Mouse (Mus musculus): ENCODE measurements around the gene Vav3. TPM values are rescaled to one million over a fixed set of nuclear protein-coding genes. Genes with fewer than 3 reads are reported as not detected.

Vav3 gene
- polyA plus RNA-seq, 1 experiment from 2014 or later: 7.0 TPM

DNA sequence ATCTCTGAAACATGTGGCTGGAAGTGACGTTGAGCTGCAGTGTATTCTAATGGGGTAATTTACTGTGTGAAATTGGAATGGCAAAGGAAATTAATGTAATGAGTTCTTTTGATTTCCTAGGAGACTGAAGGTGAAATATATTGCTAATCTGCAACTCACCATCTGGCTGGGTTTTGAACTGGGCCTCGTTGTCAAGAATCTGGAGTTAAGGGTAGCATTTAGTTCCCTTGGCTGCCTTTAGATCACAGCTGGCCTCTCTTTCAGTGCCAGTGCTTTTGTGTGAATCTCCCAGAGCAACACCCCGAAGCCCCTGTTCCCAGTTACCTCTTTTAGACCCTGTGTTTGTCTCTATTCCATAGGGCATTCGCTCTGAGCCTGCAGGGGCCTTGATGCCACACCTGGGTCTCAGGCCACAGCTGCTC lies 148.3 kb downstream of the Vav3 start:
- no peak for ATAC-seq
- H3K4me1 ChIP-seq: no peaks in the 10 kb centered on the region
- no peaks in the 10 kb centered on the region for H3K9me3 ChIP-seq (replicated peaks)
- no peak overlapping the region for H3K4me3 ChIP-seq
- 61% methylated on average over 4 of the region's 4 CpGs for WGBS (ENCODE audit: insufficient replicate concordance)
- H3K27ac ChIP-seq: no peak overlapping the region
- H3K36me3 ChIP-seq: no peaks in the 10 kb centered on the region
- no peak overlapping the region for H3K9ac ChIP-seq
- no peak overlapping the region for H3K4me2 ChIP-seq
- H3K27me3 ChIP-seq (replicated peaks): no peaks in the 10 kb centered on the region

DNA sequence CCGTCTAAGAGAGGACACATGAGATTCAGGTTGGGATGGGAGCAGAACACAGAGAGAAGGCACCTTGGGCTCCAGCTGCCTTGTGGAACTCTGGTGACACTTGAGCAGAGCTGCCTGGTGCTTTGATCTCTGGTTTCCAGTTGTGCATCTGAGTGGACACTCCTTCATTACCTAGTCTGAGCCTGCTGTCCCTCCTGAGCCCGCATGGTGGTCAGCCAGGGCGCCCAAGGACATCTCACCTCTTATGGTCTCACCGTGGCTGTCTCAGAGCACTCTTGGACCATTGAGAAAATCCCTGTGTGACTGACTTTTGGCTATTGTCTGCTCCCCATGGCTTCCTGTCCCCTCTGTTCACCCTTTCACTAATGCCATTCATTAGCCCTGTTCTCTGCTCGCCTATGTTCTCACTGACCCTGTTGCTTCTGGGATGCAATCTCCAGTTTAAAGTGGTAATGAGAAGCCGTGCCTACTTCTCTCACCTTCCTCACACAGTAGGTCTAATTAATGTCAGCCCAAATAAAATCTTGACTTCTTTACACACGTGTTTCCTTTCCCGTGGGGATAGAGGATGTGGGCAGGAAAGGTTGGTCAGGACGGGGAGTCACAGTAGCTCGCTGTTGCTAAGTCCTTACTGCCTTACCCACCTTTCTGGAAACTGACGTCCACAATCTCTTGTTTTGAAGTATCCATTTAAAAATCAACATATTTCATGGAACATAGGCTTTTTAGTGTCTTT lies 150.3 kb downstream of the Vav3 start:
- WGBS (ENCODE audit: insufficient replicate concordance): 46% methylated on average over 11 of the region's 11 CpGs
- Histone ChIP-seq H3K9me3 (replicated peaks) (no peaks in the 10 kb centered on the region), H3K4me3 (no peak overlapping the region), H3K4me1 (no peaks in the 10 kb centered on the region), H3K36me3 (no peaks in the 10 kb centered on the region), H3K27ac (no peak overlapping the region), H3K4me2 (no peak overlapping the region), H3K9ac (no peak overlapping the region), H3K27me3 (replicated peaks) (no peaks in the 10 kb centered on the region)
- no peak for ATAC-seq

DNA sequence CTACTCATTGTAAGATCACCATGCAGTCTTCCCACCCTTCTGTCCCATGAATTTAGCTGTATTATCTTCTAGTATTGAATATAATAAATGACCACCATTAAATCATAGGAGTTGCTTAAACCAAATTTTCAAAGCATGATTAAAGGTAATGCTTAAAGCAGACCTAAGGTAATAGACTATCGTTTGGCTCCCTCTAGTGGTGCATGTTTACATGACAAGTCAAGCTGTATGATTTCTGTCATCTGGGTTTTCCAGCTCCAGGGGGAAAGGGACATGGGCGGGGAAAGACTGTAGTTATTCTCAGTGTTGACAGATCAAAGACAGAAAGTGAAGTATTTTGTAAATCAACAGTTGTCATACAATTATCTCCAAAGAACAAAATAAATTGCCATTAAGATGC lies 151.1 kb downstream of the Vav3 start:
- WGBS (ENCODE audit: insufficient replicate concordance): 7% methylated on average over 2 of the region's 2 CpGs
- Histone ChIP-seq H3K9ac (no peak overlapping the region), H3K36me3 (no peaks in the 10 kb centered on the region), H3K4me3 (no peak overlapping the region), H3K9me3 (replicated peaks) (no peaks in the 10 kb centered on the region), H3K27me3 (replicated peaks) (no peaks in the 10 kb centered on the region), H3K27ac (no peak overlapping the region), H3K4me2 (no peak overlapping the region), H3K4me1 (no peaks in the 10 kb centered on the region)
- ATAC-seq: no peak

DNA sequence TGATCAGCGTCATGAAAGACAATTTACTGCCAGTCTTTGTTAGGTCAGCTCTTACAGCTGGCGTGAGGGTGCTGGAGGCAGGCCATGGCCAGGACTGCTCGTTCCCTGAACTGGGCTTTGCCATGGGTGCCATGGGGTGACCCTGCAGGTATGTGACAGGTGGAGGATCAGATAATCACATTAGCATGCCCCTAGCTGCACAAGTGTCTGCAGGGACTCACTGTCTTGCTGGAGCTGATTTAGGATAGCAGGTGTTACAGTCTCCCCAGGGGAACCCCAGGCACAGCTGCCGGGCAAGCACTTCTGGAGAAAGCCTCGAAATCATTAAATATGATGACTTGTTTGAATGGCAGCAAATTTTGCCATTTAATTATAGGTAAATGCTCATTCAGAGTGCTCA lies 156.0 kb downstream of the Vav3 start:
- Histone ChIP-seq H3K4me2 (no peak overlapping the region), H3K9me3 (replicated peaks) (no peaks in the 10 kb centered on the region), H3K4me1 (no peaks in the 10 kb centered on the region), H3K36me3 (no peaks in the 10 kb centered on the region), H3K4me3 (no peak overlapping the region), H3K27me3 (replicated peaks) (no peaks in the 10 kb centered on the region), H3K27ac (no peak overlapping the region), H3K9ac (no peak overlapping the region)
- no peak for ATAC-seq
- WGBS (ENCODE audit: insufficient replicate concordance): 70% methylated on average over 5 of the region's 5 CpGs

DNA sequence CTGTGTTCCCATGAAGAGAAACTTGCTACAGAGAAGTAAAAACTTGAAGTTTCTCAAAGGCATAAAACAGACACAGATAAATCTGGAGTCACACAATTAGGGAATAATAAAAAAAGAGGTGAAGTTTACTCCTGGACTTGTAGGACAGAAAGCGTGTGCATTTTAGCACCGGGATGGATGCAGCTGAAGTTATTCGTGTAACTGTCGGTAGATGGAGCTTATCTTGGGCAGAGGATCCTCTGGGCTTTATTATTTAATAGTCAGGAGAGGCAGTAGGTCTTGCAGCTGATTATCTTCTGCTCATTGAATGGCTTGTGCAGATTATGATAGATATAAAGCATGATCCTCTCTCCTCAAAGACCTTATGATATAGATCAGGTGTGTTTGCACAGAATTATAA lies 156.6 kb downstream of the Vav3 start:
- H3K27me3 ChIP-seq (replicated peaks): no peaks in the 10 kb centered on the region
- no peak for ATAC-seq
- no peaks in the 10 kb centered on the region for H3K4me1 ChIP-seq
- WGBS (ENCODE audit: insufficient replicate concordance): 68% methylated on average over 4 of the region's 4 CpGs
- H3K4me3 ChIP-seq: no peak overlapping the region
- H3K9me3 ChIP-seq (replicated peaks): no peaks in the 10 kb centered on the region
- no peak overlapping the region for H3K4me2 ChIP-seq
- no peak overlapping the region for H3K9ac ChIP-seq
- H3K36me3 ChIP-seq: no peaks in the 10 kb centered on the region
- no peak overlapping the region for H3K27ac ChIP-seq

DNA sequence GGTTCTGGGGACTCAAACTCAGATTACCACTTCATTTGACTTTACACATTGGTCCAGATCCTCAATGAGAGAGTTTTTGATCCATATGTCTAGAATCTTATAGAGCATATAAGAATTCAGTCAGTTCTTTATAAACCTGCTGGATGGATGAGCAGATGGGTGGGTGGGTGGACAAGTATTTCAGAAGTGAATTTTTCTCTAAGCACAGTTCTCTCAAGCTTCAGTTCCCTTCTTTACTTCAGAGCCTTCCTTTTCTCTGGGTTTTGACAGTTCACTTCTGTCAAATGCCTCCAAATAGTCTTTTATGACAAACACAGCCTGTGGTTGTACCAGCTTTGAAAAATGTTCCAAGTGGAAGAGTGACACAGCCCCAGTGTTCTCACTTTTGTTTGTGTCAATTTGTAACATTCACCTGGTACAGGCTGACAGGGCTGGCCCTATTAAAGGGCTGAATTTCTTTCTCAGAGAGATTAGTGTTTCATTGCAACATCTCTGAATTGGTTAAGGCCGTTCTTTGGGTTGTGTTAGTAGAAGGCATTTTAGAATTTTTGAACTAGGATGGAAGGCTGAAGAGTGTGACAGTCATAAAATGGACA lies 159.5 kb downstream of the Vav3 start:
- no peak overlapping the region for H3K27ac ChIP-seq
- H3K36me3 ChIP-seq: no peaks in the 10 kb centered on the region
- 56% methylated on average over 1 of the region's 1 CpGs for WGBS (ENCODE audit: insufficient replicate concordance)
- no peak overlapping the region for H3K4me2 ChIP-seq
- H3K9me3 ChIP-seq (replicated peaks): no peaks in the 10 kb centered on the region
- H3K4me3 ChIP-seq: no peak overlapping the region
- H3K4me1 ChIP-seq: no peaks in the 10 kb centered on the region
- ATAC-seq: no peak
- H3K9ac ChIP-seq: no peak overlapping the region
- H3K27me3 ChIP-seq (replicated peaks): no peaks in the 10 kb centered on the region

DNA sequence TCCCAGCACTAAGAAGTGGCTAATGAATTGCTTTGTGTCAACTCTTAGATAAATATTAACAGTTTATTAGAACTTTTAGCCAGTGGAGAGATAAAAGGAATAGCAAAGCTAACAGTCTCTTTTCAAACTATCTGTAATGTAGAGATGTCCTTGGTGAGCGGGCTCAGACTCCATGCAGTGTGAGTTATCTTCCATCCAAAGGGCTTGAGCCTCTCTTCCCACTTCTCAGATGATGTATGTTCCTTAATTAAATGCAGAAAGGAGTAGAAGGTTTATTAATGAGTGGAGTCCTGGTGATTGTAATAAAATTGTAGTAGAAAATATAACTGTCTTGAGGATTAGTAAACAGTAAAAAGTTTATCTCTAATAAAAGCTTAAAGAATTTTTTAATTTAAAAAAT lies 169.3 kb downstream of the Vav3 start:
- ATAC-seq: no peak
- Histone ChIP-seq H3K4me3 (no peak overlapping the region), H3K4me1 (no peaks in the 10 kb centered on the region), H3K27me3 (replicated peaks) (no peaks in the 10 kb centered on the region), H3K9ac (no peak overlapping the region), H3K27ac (no peak overlapping the region), H3K4me2 (no peak overlapping the region), H3K9me3 (replicated peaks) (no peaks in the 10 kb centered on the region), H3K36me3 (no peaks in the 10 kb centered on the region; the same call in 1 of the 2 replicates)
- WGBS (ENCODE audit: insufficient replicate concordance): 69% methylated on average over 1 of the region's 1 CpGs

DNA sequence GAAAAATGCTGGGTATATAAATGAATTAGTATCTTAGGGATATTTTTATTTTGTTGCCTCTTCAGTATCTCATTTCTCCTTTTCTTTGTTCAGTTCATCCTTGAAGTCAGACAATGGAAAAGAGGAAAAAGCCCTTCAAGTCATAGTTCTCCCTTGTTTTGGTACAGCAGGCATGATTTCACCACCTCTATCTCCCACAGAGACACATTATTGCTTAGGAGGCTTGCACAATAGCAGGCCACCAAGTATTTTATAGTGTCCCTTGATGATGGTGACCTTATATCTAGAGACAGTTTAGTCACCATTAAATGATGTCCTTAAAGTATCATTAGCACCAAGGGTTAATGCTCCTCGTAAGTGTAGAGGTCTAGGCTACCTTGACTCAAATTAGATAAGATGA lies 171.4 kb downstream of the Vav3 start:
- Histone ChIP-seq H3K4me1 (no peaks in the 10 kb centered on the region), H3K4me2 (no peak overlapping the region), H3K27me3 (replicated peaks) (no peaks in the 10 kb centered on the region), H3K9me3 (replicated peaks) (no peaks in the 10 kb centered on the region), H3K4me3 (no peak overlapping the region), H3K27ac (no peak overlapping the region), H3K36me3 (no peaks in the 10 kb centered on the region; the same call in 1 of the 2 replicates), H3K9ac (no peak overlapping the region)
- ATAC-seq: no peak
- 73% methylated on average over 1 of the region's 1 CpGs for WGBS (ENCODE audit: insufficient replicate concordance)

DNA sequence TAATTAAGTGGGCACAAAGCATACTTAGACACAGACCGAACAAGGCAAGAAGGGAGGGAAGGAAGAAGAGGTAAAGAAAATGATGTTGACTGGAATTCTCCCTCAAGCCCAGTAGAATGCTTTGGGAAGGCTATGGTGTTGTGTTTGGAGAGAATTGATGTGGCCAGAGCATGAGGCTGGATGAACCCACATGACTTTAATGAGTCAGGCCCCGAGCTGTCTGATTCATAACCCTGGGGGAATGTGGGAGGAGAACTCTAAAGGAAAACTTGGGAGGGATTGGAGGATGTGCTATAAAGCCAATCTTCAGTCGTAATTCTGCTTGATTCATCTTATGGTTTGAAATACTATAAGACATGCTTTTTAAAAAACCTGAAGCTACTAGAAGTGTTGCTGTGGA lies 175.0 kb downstream of the Vav3 start:
- WGBS (ENCODE audit: insufficient replicate concordance): 75% methylated on average over 3 of the region's 3 CpGs
- Histone ChIP-seq H3K27ac (no peak overlapping the region), H3K36me3 (no peaks in the 10 kb centered on the region; the same call in 1 of the 2 replicates), H3K9ac (no peak overlapping the region), H3K4me3 (no peak overlapping the region), H3K9me3 (replicated peaks) (no peaks in the 10 kb centered on the region), H3K27me3 (replicated peaks) (no peaks in the 10 kb centered on the region), H3K4me2 (no peak overlapping the region), H3K4me1 (no peaks in the 10 kb centered on the region)
- no peak for ATAC-seq

DNA sequence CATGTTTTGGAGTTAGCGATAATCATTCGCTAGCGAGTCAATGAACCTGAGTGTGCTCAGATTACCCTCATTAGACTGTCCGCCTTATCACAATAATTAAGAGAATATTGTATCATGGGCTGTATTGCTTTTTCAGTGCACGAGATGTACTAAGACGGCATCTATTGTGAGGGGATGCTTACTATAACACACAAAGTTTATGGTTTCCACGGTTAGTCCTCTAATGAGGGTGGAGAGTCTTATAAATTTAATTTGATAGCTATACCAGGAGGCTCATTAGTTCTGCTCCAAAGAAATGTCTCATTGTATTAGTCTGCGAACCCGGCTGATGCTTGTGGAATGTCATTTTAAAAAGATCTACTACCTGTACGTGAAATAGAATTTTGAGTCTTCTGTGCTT lies 175.9 kb downstream of the Vav3 start:
- no peak overlapping the region for H3K9ac ChIP-seq
- no peaks in the 10 kb centered on the region for H3K9me3 ChIP-seq (replicated peaks)
- no peak overlapping the region for H3K4me2 ChIP-seq
- no peak overlapping the region for H3K27ac ChIP-seq
- WGBS (ENCODE audit: insufficient replicate concordance): 83% methylated on average over 10 of the region's 10 CpGs
- H3K36me3 ChIP-seq: no peaks in the 10 kb centered on the region
- H3K4me1 ChIP-seq: no peaks in the 10 kb centered on the region
- H3K4me3 ChIP-seq: no peak overlapping the region
- H3K27me3 ChIP-seq (replicated peaks): no peaks in the 10 kb centered on the region
- ATAC-seq: no peak

DNA sequence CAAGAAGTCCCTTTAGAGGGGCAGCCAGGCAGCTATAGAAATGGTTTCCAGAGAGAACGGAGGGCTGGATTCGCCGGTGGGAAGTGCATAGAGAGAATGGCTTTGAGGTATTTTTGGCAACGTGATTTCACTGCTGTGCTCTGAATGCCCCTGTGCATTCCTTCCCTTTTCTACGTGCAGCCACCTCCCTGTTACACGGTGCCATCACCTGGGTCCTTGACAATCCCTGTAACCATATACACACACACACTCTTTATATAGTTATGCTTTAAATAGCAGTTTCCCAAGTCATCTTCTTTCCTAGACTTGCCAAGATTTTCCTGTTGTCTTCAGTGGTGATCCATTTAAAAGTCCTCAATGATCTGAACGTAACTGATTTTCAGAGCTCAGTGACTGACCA lies 181.7 kb downstream of the Vav3 start:
- Histone ChIP-seq H3K9ac (no peak overlapping the region), H3K27me3 (replicated peaks) (no peaks in the 10 kb centered on the region), H3K27ac (no peak overlapping the region), H3K4me1 (no peaks in the 10 kb centered on the region), H3K4me3 (no peak overlapping the region), H3K9me3 (replicated peaks) (no peaks in the 10 kb centered on the region), H3K36me3 (no peaks in the 10 kb centered on the region), H3K4me2 (no peak overlapping the region)
- no peak for ATAC-seq
- WGBS (ENCODE audit: insufficient replicate concordance): 75% methylated on average over 7 of the region's 7 CpGs

DNA sequence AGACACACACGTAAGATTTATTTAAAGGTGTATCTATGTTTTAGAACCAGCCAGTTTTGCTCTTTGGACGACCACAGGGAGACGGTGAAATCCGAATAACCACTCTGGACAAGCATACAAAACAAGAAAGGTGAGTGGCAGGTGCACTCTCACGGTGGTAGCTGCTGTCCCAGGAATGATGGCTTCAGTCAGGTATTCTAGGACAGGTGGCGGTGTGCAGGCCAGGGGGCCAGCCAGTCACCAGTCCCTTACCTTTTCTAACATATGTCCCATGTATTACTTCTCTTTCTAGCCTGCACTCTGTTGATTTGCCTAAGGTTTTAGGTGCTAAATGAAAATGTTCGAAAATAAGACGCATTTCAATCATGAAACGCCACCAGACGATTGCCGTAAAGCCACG lies 185.4 kb downstream of the Vav3 start:
- H3K9me3 ChIP-seq (replicated peaks): no peaks in the 10 kb centered on the region
- no peak overlapping the region for H3K4me2 ChIP-seq
- no peaks in the 10 kb centered on the region for H3K4me1 ChIP-seq
- H3K27ac ChIP-seq: no peak overlapping the region
- no peak for ATAC-seq
- no peaks in the 10 kb centered on the region for H3K36me3 ChIP-seq
- H3K4me3 ChIP-seq: no peak overlapping the region
- no peaks in the 10 kb centered on the region for H3K27me3 ChIP-seq (replicated peaks)
- WGBS (ENCODE audit: insufficient replicate concordance): 83% methylated on average over 12 of the region's 12 CpGs
- no peak overlapping the region for H3K9ac ChIP-seq

DNA sequence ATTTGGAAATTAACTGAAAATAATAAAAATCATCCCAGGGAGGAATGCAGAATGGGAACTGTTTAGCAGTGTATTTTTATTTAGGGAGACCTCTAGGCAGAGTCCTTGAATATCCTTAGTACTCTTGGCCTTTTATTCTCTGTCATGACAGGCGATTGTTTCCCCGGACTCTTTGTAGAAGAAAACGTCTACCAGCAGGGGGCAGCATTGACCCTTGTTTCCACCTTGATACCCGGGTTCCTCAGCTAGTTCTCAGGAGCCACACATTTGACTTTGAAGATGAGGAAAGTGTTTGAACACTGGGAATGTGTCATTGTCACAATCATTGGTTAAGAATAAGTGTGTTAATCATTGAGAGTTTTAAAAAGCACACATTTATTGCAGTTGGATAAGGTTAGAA lies 185.8 kb downstream of the Vav3 start:
- Histone ChIP-seq H3K27ac (no peak overlapping the region), H3K4me2 (no peak overlapping the region), H3K9ac (no peak overlapping the region), H3K9me3 (replicated peaks) (no peaks in the 10 kb centered on the region), H3K27me3 (replicated peaks) (no peaks in the 10 kb centered on the region), H3K4me3 (no peak overlapping the region), H3K4me1 (no peaks in the 10 kb centered on the region), H3K36me3 (no peaks in the 10 kb centered on the region)
- WGBS (ENCODE audit: insufficient replicate concordance): 12% methylated on average over 4 of the region's 4 CpGs
- ATAC-seq: no peak

Data from liver, embryonic 12.5 days (tissue).